Mouse (Mus musculus) midbrain, embryonic 11.5 days (tissue): ENCODE results near the gene Cltc. TPM values are rescaled to one million over a fixed set of nuclear protein-coding genes. Genes with fewer than 3 reads are reported as not detected.

Experiments used
- ATAC-seq: fragments of 200-750 bp; cut with Nextera tagmentation; 2 replicates; pipeline ENCODE4 v1.8.0; 2017; ENCODE audit warnings: moderate TSS enrichment, moderate library complexity; ENCODE audit not compliant: low FRiP score
- DNase-seq: peaks from one replicate; pipeline ENCODE4 v3.0.0; 2015; ENCODE audit warnings: low spot score; ENCODE audit errors: missing footprints
- H3K27ac ChIP-seq: fragments of 300-500 bp; sonication (generic); 2 replicates; pipeline ENCODE4 v1.5.1; 2014; ENCODE audit warnings: low read depth, low read length
- H3K27me3 ChIP-seq: fragments of 300-500 bp; sonication (generic); 2 replicates; pipeline ENCODE4 v1.6.1; 2014; ENCODE audit warnings: mild to moderate bottlenecking, low read length, moderate library complexity, mixed read lengths; ENCODE audit not compliant: control insufficient read depth, insufficient read depth
- H3K36me3 ChIP-seq: fragments of 300-500 bp; sonication (generic); 2 replicates; pipeline ENCODE4 v1.6.1; 2014; ENCODE audit warnings: mild to moderate bottlenecking, low read length, moderate library complexity, mixed read lengths; ENCODE audit not compliant: control insufficient read depth, insufficient read depth
- H3K4me1 ChIP-seq: fragments of 300-500 bp; sonication (generic); 2 replicates; pipeline ENCODE4 v1.6.1; 2014; ENCODE audit warnings: low read length; ENCODE audit not compliant: control insufficient read depth, insufficient read depth
- H3K4me2 ChIP-seq: fragments of 300-500 bp; sonication (generic); 2 replicates; pipeline ENCODE4 v1.6.1; 2014; ENCODE audit warnings: mild to moderate bottlenecking, moderate library complexity
- H3K4me3 ChIP-seq: fragments of 300-500 bp; sonication (generic); 2 replicates; pipeline ENCODE4 v1.5.1; 2014; ENCODE audit warnings: low read depth, low read length
- H3K9ac ChIP-seq: fragments of 300-500 bp; sonication (generic); 2 replicates; pipeline ENCODE4 v1.6.1; 2014; ENCODE audit warnings: low read length
- H3K9me3 ChIP-seq: fragments of 300-500 bp; sonication (generic); 2 replicates; pipeline ENCODE4 v1.6.1; 2016; ENCODE audit warnings: low read length; ENCODE audit not compliant: control insufficient read depth
- WGBS: fragments of 180-500 bp; shearing (Covaris S2); extraction: QIAGEN DNeasy Blood & Tissue Kit; methylation state at CpG from one replicate; pipeline ENCODE4 v1.1.7; 2014; 5-methylcytosine and 5-hydroxymethylcytosine counted together
- polyA plus RNA-seq: library from polyadenylated mRNA; unstranded; fragments of >200 nt; fragmentation: Nextera tagmentation; extraction: Ambion mirVana; gene quantifications from 2 replicates; pipeline ENCODE4 v1.2.1, GENCODE M21; 2014

The Cltc gene
- polyA plus RNA-seq, 1 experiment from 2014 or later = 173 TPM

- Histone ChIP-seq H3K4me3 (no peak overlapping the region), H3K9me3 (no peaks in the 10 kb centered on the region), H3K4me1 (no peaks in the 10 kb centered on the region), H3K27me3 (no peaks in the 10 kb centered on the region), H3K4me2 (no peak overlapping the region), H3K9ac (no peak overlapping the region), H3K36me3 (no peaks in the 10 kb centered on the region), H3K27ac (no peak overlapping the region)
- DNase-seq (no peak), ATAC-seq (no peak)
- WGBS = 83% methylated on average over 1 of the region's 1 CpGs
Observed at GRCm38 (mm10) chr11:86649542-86649941, 107.8 kb downstream of the Cltc start.

- Histone ChIP-seq H3K9me3 (no peaks in the 10 kb centered on the region), H3K36me3 (no peaks in the 10 kb centered on the region), H3K27ac (no peak overlapping the region), H3K4me3 (no peak overlapping the region), H3K27me3 (no peaks in the 10 kb centered on the region), H3K9ac (no peak overlapping the region), H3K4me1 (no peaks in the 10 kb centered on the region), H3K4me2 (no peak overlapping the region)
- 85% methylated on average over 15 of the region's 15 CpGs for WGBS
- DNase-seq (no peak), ATAC-seq (no peak)
Observed at GRCm38 (mm10) chr11:86647706-86648447, 109.5 kb downstream of the Cltc start.

GRCm38 (mm10) chr11:86646885-86647459, 110.4 kb downstream of the Cltc start:
- no peak for DNase-seq
- no peaks in the 10 kb centered on the region for H3K4me1 ChIP-seq
- H3K9ac ChIP-seq = no peak overlapping the region
- no peaks in the 10 kb centered on the region for H3K9me3 ChIP-seq
- H3K4me2 ChIP-seq = no peak overlapping the region
- H3K36me3 ChIP-seq = no peaks in the 10 kb centered on the region
- H3K4me3 ChIP-seq = no peak overlapping the region
- no peak overlapping the region for H3K27ac ChIP-seq
- 96% methylated on average over 3 of the region's 3 CpGs for WGBS
- ATAC-seq = no peak
- no peaks in the 10 kb centered on the region for H3K27me3 ChIP-seq

- no peak overlapping the region for H3K4me3 ChIP-seq
- no peaks in the 10 kb centered on the region for H3K27me3 ChIP-seq
- no peaks in the 10 kb centered on the region for H3K9me3 ChIP-seq
- DNase-seq (no peak), ATAC-seq (no peak)
- H3K27ac ChIP-seq = no peak overlapping the region
- H3K4me2 ChIP-seq = no peak overlapping the region
- H3K36me3 ChIP-seq = no peaks in the 10 kb centered on the region
- no peaks in the 10 kb centered on the region for H3K4me1 ChIP-seq
- 62% methylated on average over 7 of the region's 7 CpGs for WGBS
- H3K9ac ChIP-seq = no peak overlapping the region
Observed at GRCm38 (mm10) chr11:86646136-86646834, 111.1 kb downstream of the Cltc start.

GRCm38 (mm10) chr11:86644553-86644952, 112.8 kb downstream of the Cltc start:
- WGBS = 94% methylated on average over 4 of the region's 4 CpGs
- ATAC-seq = no peak
- H3K36me3 ChIP-seq = no peaks in the 10 kb centered on the region

More at GRCm38 (mm10) chr11:86644553-86644952, 112.8 kb downstream of the Cltc start:
- Histone ChIP-seq H3K9ac (no peak overlapping the region), H3K4me2 (no peak overlapping the region), H3K4me1 (no peaks in the 10 kb centered on the region), H3K27ac (no peak overlapping the region), H3K4me3 (no peak overlapping the region), H3K27me3 (no peaks in the 10 kb centered on the region), H3K9me3 (no peaks in the 10 kb centered on the region)
- DNase-seq = no peak

Other genes starting within 250 kb of the Cltc start
- gene Rps6kb1, start 212.8 kb downstream of the Cltc start, polyA plus RNA-seq = 54.1 and 62.2 TPM in 2 replicates
- 11.2 and 15.1 TPM in 2 replicates for gene Tubd1, start 212.6 kb downstream of the Cltc start, polyA plus RNA-seq
- gene Vmp1, start 73.7 kb downstream of the Cltc start, polyA plus RNA-seq = 93.7 and 103 TPM in 2 replicates
- 41.8 and 41.9 TPM in 2 replicates for gene Ptrh2, start 73.6 kb downstream of the Cltc start, polyA plus RNA-seq
- gene Dhx40, start 50.2 kb upstream of the Cltc start, polyA plus RNA-seq = 55.0 and 57.8 TPM in 2 replicates
- 5.4 and 6.1 TPM in 2 replicates for gene Ypel2, start 236.1 kb upstream of the Cltc start, polyA plus RNA-seq